Mouse (Mus musculus): ENCODE results near the gene Tmem129. TPM values are rescaled to one million over a fixed set of nuclear protein-coding genes. Genes with fewer than 3 reads are reported as not detected.

The Tmem129 gene
- 15.0 and 17.8 TPM in 2 replicates for total RNA-seq (2012; rRNA removed)

DNA sequence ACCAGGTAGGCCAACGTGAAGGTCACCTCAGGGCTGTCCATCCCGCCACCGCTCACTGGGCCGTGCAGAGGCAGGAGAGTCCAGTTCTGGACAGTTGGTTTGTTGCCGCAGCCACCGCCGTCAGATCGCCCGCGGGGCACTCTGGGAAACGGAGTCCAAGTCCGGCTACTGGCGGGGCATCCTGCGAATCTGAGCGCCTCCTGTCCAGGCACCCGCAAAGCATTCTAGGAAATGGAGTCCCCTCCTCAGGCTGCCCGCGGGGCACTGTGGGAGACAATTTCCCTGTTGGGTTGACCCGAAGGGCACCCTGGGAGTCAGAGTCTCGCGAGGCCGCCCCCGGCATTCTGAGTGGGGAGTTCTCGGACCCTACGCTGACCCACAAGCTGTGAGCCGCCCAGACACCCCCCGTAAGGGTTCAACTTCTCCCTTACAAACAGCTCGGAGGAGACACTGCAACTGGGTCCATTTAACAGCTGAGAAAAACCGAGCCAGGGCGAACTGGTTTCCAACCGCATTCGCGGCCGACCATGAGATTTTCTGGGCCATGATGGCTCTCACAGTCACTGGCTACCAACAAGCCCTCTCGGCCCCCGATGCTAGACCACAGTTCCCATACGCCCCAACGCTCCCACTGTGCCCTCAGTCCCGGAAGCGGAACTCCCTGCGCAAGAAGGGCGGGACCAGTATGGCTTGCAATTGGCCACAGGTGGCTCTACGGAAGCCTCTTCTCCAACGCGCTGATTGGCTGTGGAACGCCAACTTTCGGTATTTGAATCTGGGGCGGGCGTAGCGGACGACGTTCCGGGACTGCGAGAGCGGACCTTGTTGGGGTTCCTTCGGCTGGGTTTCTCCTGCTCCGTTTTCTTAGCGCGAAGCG lies at the start of gene Tmem129, which contains the start of gene Tacc3:
Gene Tmem129, minus strand, starts transcription at position 630 of the 877 bp plus-strand sequence.
Gene Tacc3, plus strand, starts transcription at position 342 of the 877 bp plus-strand sequence.
- Histone ChIP-seq H3K36me3 (ENCODE audit: control insufficient read depth, insufficient read depth, low read length, poor library complexity, severe bottlenecking) (peaks cover 12% of the 10 kb centered on the region), H3K9ac (ENCODE audit: insufficient read depth, low read depth, low read length, poor library complexity, severe bottlenecking) (peak within 1 kb of the TSS; percentile 98), H3K27ac (ENCODE audit: insufficient read depth, low read depth, low read length, poor library complexity, severe bottlenecking) (peak within 1 kb of the TSS; percentile 91), H3K9me3 (ENCODE audit: control insufficient read depth, insufficient read depth, low read depth, low read length) (no peaks in the 10 kb centered on the region), H3K4me1 (ENCODE audit: control insufficient read depth in 2 of 2, insufficient read depth in 2 of 2, low read length in 2 of 2, poor library complexity in 1 of 2) (peaks cover 0 to 2% of the 10 kb centered on the region in 2 experiments; a peak in 1 of 4 replicates), H3K4me3 (ENCODE audit: insufficient read depth in 1 of 2, low read depth in 1 of 2, low read length in 2 of 2, poor library complexity in 1 of 2, severe bottlenecking in 1 of 2) (peak within 1 kb of the TSS; percentile 77 to 79)
- in situ Hi-C loops (cut with MboI; ENCODE audit: low sequenced_read_pairs in 2 of 2, unreplicated experiment in 2 of 2), result no loop called here
- TF ChIP-seq ZC3H11A (IDR thresholded peaks at IDR 0.05; ENCODE audit: borderline replicate concordance, low read depth, low read length) (no peak), HCFC1 (IDR thresholded peaks at IDR 0.05; ENCODE audit: borderline replicate concordance, insufficient read depth, low read length) (peak; percentile 92), ZNF384 (IDR thresholded peaks at IDR 0.05; ENCODE audit: low read depth, low read length) (no peak), CHD2 (IDR thresholded peaks at IDR 0.05; ENCODE audit: low read depth, low read length) (peak; percentile 97), MAFK (IDR thresholded peaks at IDR 0.05; ENCODE audit: insufficient read depth, low read depth, low read length) (no peak)
- peak; percentile 97 for DNase-seq (ENCODE audit: low read depth, low spot score)

DNA sequence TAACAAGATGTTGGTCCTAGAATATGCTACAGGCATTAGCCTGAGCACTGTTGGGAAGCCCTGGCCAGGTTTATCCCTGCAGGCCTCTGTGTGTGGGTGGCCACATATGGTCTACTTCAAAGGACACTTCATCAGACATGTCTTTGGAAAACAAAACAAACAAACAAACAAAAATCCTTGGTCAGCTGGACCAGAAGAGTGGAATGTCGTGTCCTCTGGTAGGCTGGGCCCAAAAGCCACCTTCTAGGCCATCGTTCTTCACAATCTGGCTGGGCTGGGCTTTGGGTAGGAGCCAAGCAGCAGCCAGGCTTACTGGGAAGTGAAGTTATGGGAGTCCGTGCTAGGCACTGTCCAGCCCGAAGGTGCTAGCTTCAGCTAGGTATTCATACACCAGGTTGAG lies 48.9 kb upstream of the Tmem129 start:
- no peak for DNase-seq (ENCODE audit: low read depth, low spot score)
- in situ Hi-C loops (cut with MboI; ENCODE audit: low sequenced_read_pairs in 2 of 2, unreplicated experiment in 2 of 2), result loop anchor here in 1 of 2 experiments (25.0 kb wide), 1 partner anchor 1680 kb away; the partner anchor contains the start of gene Hmx1
- no peak overlapping the region for H3K9ac ChIP-seq (ENCODE audit: insufficient read depth, low read depth, low read length, poor library complexity, severe bottlenecking)
- no peak overlapping the region for H3K4me3 ChIP-seq (ENCODE audit: insufficient read depth in 1 of 2, low read depth in 1 of 2, low read length in 2 of 2, poor library complexity in 1 of 2, severe bottlenecking in 1 of 2)
- peaks cover 0 to 12% of the 10 kb centered on the region in 2 experiments; a peak in 2 of 4 replicates for H3K4me1 ChIP-seq (ENCODE audit: control insufficient read depth in 2 of 2, insufficient read depth in 2 of 2, low read length in 2 of 2, poor library complexity in 1 of 2)
- TF ChIP-seq ZC3H11A (IDR thresholded peaks at IDR 0.05; ENCODE audit: borderline replicate concordance, low read depth, low read length) (no peak), CHD2 (IDR thresholded peaks at IDR 0.05; ENCODE audit: low read depth, low read length) (no peak), ZNF384 (IDR thresholded peaks at IDR 0.05; ENCODE audit: low read depth, low read length) (no peak), HCFC1 (IDR thresholded peaks at IDR 0.05; ENCODE audit: borderline replicate concordance, insufficient read depth, low read length) (no peak), MAFK (IDR thresholded peaks at IDR 0.05; ENCODE audit: insufficient read depth, low read depth, low read length) (no peak)
- no peaks in the 10 kb centered on the region for H3K36me3 ChIP-seq (ENCODE audit: control insufficient read depth, insufficient read depth, low read length, poor library complexity, severe bottlenecking)
- no peak overlapping the region for H3K27ac ChIP-seq (ENCODE audit: insufficient read depth, low read depth, low read length, poor library complexity, severe bottlenecking)
- H3K9me3 ChIP-seq (ENCODE audit: control insufficient read depth, insufficient read depth, low read depth, low read length), result no peaks in the 10 kb centered on the region

DNA sequence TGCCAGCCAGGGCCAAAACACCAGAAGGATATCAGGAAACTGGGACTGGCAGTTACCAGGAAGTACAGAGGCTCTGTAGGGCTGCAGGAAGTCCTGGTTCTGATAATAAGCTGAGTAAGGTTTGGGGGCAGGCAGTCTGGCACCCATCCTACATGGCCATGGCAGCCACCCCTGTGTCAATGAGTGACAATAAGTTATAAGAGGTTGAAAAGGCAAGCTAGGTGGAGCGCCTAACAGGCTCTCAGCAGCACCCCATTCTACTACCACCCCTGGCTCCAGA lies 48.1 kb upstream of the Tmem129 start:
- Histone ChIP-seq H3K36me3 (ENCODE audit: control insufficient read depth, insufficient read depth, low read length, poor library complexity, severe bottlenecking) (no peaks in the 10 kb centered on the region), H3K27ac (ENCODE audit: insufficient read depth, low read depth, low read length, poor library complexity, severe bottlenecking) (no peak overlapping the region), H3K9ac (ENCODE audit: insufficient read depth, low read depth, low read length, poor library complexity, severe bottlenecking) (no peak overlapping the region), H3K4me3 (ENCODE audit: insufficient read depth in 1 of 2, low read depth in 1 of 2, low read length in 2 of 2, poor library complexity in 1 of 2, severe bottlenecking in 1 of 2) (no peak overlapping the region), H3K9me3 (ENCODE audit: control insufficient read depth, insufficient read depth, low read depth, low read length) (no peaks in the 10 kb centered on the region), H3K4me1 (ENCODE audit: control insufficient read depth in 2 of 2, insufficient read depth in 2 of 2, low read length in 2 of 2, poor library complexity in 1 of 2) (peaks cover 0 to 12% of the 10 kb centered on the region in 2 experiments; a peak in 2 of 4 replicates)
- TF ChIP-seq MAFK (IDR thresholded peaks at IDR 0.05; ENCODE audit: insufficient read depth, low read depth, low read length) (no peak), ZC3H11A (IDR thresholded peaks at IDR 0.05; ENCODE audit: borderline replicate concordance, low read depth, low read length) (no peak), ZNF384 (IDR thresholded peaks at IDR 0.05; ENCODE audit: low read depth, low read length) (no peak), HCFC1 (IDR thresholded peaks at IDR 0.05; ENCODE audit: borderline replicate concordance, insufficient read depth, low read length) (no peak), CHD2 (IDR thresholded peaks at IDR 0.05; ENCODE audit: low read depth, low read length) (no peak)
- no peak for DNase-seq (ENCODE audit: low read depth, low spot score)
- in situ Hi-C loops (cut with MboI; ENCODE audit: low sequenced_read_pairs in 2 of 2, unreplicated experiment in 2 of 2), result loop anchor here in 1 of 2 experiments (25.0 kb wide), 1 partner anchor 1681 kb away; the partner anchor contains the start of gene Hmx1

DNA sequence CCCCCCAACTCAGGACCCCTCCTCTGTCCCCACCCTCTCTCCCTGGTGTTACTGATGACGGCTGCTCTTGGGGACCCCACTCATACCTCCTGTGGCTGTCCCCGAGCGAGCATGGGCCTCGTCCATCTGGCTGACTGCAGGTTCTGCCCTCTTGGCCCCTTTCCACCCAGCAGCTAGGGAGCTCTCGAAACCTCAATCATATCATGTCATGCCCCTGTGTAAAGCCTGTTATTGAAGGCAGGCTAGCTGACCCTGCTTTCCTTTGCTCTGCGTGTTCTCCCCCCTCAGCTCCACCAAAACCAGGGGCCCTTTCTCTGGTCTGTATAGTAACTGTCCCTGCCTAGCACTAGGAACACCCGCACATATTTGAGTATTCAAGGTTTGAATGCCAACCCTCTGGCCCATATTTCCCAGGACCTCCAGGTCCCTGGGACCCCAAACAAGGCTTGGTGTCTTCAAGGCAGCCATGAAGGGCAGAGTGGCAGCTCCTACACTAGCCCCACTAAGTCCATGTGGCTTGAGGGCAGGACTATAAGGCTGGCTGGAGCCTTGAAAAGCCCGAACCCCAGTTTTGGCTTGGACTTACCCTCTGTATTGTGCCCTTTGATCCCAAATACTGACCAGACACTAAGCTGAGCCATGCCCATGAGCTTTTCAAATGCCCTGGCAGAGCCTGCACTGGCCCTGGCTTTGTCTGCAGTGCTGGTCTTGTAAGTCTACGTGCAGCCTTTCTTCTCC lies 47.6 kb upstream of the Tmem129 start:
- no peak overlapping the region for H3K4me3 ChIP-seq (ENCODE audit: insufficient read depth in 1 of 2, low read depth in 1 of 2, low read length in 2 of 2, poor library complexity in 1 of 2, severe bottlenecking in 1 of 2)

More for the DNA sequence above, 47.6 kb upstream of the Tmem129 start:
- no peak for TF ChIP-seq HCFC1 (IDR thresholded peaks at IDR 0.05; ENCODE audit: borderline replicate concordance, insufficient read depth, low read length)
- TF ChIP-seq MAFK (IDR thresholded peaks at IDR 0.05; ENCODE audit: insufficient read depth, low read depth, low read length), result no peak
- TF ChIP-seq ZC3H11A (IDR thresholded peaks at IDR 0.05; ENCODE audit: borderline replicate concordance, low read depth, low read length), result no peak
- no peak for TF ChIP-seq CHD2 (IDR thresholded peaks at IDR 0.05; ENCODE audit: low read depth, low read length)
- in situ Hi-C loops (cut with MboI; ENCODE audit: low sequenced_read_pairs in 2 of 2, unreplicated experiment in 2 of 2), result loop anchor here in 1 of 2 experiments (25.0 kb wide), 1 partner anchor 1682 kb away; the partner anchor contains the start of gene Hmx1
- no peaks in the 10 kb centered on the region for H3K36me3 ChIP-seq (ENCODE audit: control insufficient read depth, insufficient read depth, low read length, poor library complexity, severe bottlenecking)
- H3K27ac ChIP-seq (ENCODE audit: insufficient read depth, low read depth, low read length, poor library complexity, severe bottlenecking), result no peak overlapping the region
- H3K9me3 ChIP-seq (ENCODE audit: control insufficient read depth, insufficient read depth, low read depth, low read length), result no peaks in the 10 kb centered on the region
- no peak for DNase-seq (ENCODE audit: low read depth, low spot score)
- no peak overlapping the region for H3K9ac ChIP-seq (ENCODE audit: insufficient read depth, low read depth, low read length, poor library complexity, severe bottlenecking)
- H3K4me1 ChIP-seq (ENCODE audit: control insufficient read depth in 2 of 2, insufficient read depth in 2 of 2, low read length in 2 of 2, poor library complexity in 1 of 2), result peaks cover 0 to 12% of the 10 kb centered on the region in 2 experiments; a peak in 2 of 4 replicates
